Mouse (Mus musculus) lung, postnatal 0 days (tissue): ENCODE data around the gene Arhgap19.

Experiments
- CTCF ChIP-seq: IDR thresholded peaks from 2 replicates; pipeline ENCODE4 v1.5.1; 2016; ENCODE audit warnings: antibody characterized with exemption, mild to moderate bottlenecking
- EP300 ChIP-seq: IDR thresholded peaks from 2 replicates; pipeline ENCODE4 v1.6.1; 2016; ENCODE audit warnings: antibody characterized with exemption, mild to moderate bottlenecking, control low read depth

DNA sequence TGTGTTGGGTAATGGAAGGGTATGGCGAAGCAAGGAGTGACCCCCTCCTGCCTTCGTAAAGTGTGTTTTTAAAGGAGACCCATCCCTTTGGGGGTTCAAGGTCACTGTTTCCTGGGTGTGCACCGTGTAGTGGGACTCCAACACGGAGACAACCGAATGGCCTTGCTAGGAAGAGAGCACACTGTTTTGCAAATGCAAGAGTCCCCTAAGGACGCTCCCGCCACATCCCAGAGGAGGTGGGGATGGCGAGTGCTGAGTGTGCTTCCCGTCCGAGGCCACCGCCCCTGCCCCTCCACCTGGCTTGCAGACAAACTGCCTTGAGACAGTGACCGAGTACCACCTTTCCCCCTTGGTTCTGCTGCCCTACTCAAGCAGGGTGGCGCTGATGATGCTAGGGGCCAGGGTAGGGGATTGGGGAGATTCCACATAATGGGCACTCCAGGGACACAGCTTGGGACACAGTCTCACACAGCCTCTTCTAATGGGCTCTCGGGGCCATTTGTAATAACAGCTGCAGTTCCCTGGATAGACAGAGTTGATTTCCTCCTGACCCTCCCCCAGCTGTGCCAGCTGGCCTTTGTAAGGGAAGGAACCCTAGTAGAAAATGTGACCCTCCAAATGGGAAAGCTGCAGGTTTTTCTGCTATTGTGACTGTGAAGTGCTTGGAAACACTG is 30.0 kb upstream of the Arhgap19 start:
- TF ChIP-seq CTCF: no peak
- TF ChIP-seq EP300: no peak
